Mouse (Mus musculus): ENCODE results near the gene Lrrc7. TPM values are rescaled to one million over a fixed set of nuclear protein-coding genes. Genes with fewer than 3 reads are reported as not detected.
"Not testable (repeated sequence)": the region's sequence is repeated elsewhere in the genome, so short reads cannot be mapped to it uniquely, and the experiment has no call there.

Lrrc7 gene
- polyA plus RNA-seq, 1 experiment = 0.04 TPM

- no peaks in the 10 kb centered on the region for H3K36me3 ChIP-seq (ENCODE audit: control insufficient read depth, insufficient read depth, low read length)
- no peak for DNase-seq (ENCODE audit: low read depth in 1 of 2, low spot score in 2 of 2)
- no peak overlapping the region for H3K27ac ChIP-seq (ENCODE audit: insufficient read depth, low read length)
- no peak overlapping the region for H3K4me3 ChIP-seq (ENCODE audit: extremely low read depth, insufficient read depth, insufficient read length)
- no peaks in the 10 kb centered on the region for H3K4me1 ChIP-seq (ENCODE audit: control insufficient read depth, insufficient read depth, insufficient read length)
- WGBS = 44% methylated on average over 6 of the region's 6 CpGs
- no peaks in the 10 kb centered on the region; the same call in 1 of the 2 replicates for H3K27me3 ChIP-seq (ENCODE audit: control insufficient read depth, insufficient read depth, low read length)
- TF ChIP-seq POLR2A (IDR thresholded peaks at IDR 0.05; ENCODE audit: low read depth, low read length) (no peak), CTCF (IDR thresholded peaks at IDR 0.05; ENCODE audit: extremely low read depth, insufficient read depth, insufficient read length, insufficient replicate concordance) (no peak)
Observed at GRCm38 (mm10) chr3:158137796-158138195, 424.2 kb downstream of the Lrrc7 start.

DNA sequence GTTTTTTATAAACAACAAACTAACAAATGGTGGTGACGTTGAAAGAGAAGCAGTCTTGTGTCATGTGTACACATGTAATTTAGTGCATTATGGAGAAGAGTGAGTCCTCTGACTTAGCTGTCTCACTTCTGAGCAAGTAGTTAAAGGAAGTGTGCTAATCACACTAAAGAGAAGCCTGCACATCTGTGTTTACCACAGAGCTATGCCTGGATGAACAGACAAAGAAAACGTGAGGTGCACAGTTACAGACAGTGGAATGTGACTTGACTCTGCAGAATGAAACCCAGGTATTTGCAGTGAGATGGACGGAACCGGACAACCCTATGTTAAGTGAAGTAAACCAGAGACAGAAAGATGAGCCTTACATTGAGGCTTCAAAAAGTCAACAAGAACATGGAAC, 430.3 kb downstream of the Lrrc7 start:
- TF ChIP-seq POLR2A (IDR thresholded peaks at IDR 0.05; ENCODE audit: low read depth, low read length) = no peak
- TF ChIP-seq CTCF (IDR thresholded peaks at IDR 0.05; ENCODE audit: extremely low read depth, insufficient read depth, insufficient read length, insufficient replicate concordance) = no peak
- 68% methylated on average over 4 of the region's 4 CpGs for WGBS
- H3K4me3 ChIP-seq (ENCODE audit: extremely low read depth, insufficient read depth, insufficient read length) = no peak overlapping the region
- no peak overlapping the region for H3K27ac ChIP-seq (ENCODE audit: insufficient read depth, low read length)
- H3K27me3 ChIP-seq (ENCODE audit: control insufficient read depth, insufficient read depth, low read length) = no peaks in the 10 kb centered on the region; the same call in 1 of the 2 replicates
- DNase-seq (ENCODE audit: low read depth in 1 of 2, low spot score in 2 of 2) = no peak
- H3K4me1 ChIP-seq (ENCODE audit: control insufficient read depth, insufficient read depth, insufficient read length) = no peaks in the 10 kb centered on the region
- H3K36me3 ChIP-seq (ENCODE audit: control insufficient read depth, insufficient read depth, low read length) = no peaks in the 10 kb centered on the region

DNA sequence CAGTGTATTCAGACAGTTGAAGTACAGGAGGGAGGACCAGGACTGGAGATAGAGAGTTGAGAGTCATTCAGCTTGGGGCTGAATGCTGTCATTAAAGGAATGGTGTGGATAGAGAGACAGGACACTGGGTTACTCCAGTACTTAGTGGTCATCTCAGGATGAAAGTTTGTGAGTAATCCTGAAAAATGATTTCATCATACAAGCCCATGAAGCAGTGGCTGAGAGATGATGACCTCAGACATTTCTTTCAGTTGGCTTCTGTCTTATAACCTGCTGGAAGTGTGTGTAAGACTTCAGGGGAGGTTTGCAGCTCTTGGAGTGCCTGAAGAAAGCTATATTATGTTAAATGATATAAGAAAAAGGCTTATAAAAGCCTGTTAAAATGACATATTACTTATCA, 430.8 kb downstream of the Lrrc7 start:
- no peak overlapping the region for H3K27ac ChIP-seq (ENCODE audit: insufficient read depth, low read length)
- no peak for DNase-seq (ENCODE audit: low read depth in 1 of 2, low spot score in 2 of 2)
- no peaks in the 10 kb centered on the region; the same call in 1 of the 2 replicates for H3K27me3 ChIP-seq (ENCODE audit: control insufficient read depth, insufficient read depth, low read length)
- no peaks in the 10 kb centered on the region for H3K36me3 ChIP-seq (ENCODE audit: control insufficient read depth, insufficient read depth, low read length)
- H3K4me1 ChIP-seq (ENCODE audit: control insufficient read depth, insufficient read depth, insufficient read length) = no peaks in the 10 kb centered on the region
- no peak for TF ChIP-seq POLR2A (IDR thresholded peaks at IDR 0.05; ENCODE audit: low read depth, low read length)
- TF ChIP-seq CTCF (IDR thresholded peaks at IDR 0.05; ENCODE audit: extremely low read depth, insufficient read depth, insufficient read length, insufficient replicate concordance) = no peak
- H3K4me3 ChIP-seq (ENCODE audit: extremely low read depth, insufficient read depth, insufficient read length) = no peak overlapping the region

DNA sequence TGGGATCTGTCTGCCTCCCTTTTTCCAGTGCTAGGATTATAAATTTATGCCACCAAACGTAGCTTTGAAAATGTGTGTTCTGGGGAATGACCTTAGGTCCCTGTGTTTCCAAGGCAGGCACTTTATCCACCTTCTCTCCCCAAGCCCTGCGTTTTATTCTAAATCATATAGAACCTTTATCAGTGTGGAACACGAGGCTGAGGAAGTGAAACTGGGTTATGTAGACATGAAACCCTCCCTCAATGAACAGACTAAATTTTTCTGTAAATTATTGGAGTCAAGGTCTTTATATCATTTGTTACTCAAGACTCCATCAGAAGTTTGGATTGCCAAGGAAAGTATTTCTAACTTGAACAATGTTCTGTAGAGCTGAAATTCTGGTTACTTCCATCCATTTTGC, 439.1 kb downstream of the Lrrc7 start:
- no peak for DNase-seq (ENCODE audit: low read depth in 1 of 2, low spot score in 2 of 2)
- H3K27me3 ChIP-seq (ENCODE audit: control insufficient read depth, insufficient read depth, low read length) = no peaks in the 10 kb centered on the region
- TF ChIP-seq CTCF (IDR thresholded peaks at IDR 0.05; ENCODE audit: extremely low read depth, insufficient read depth, insufficient read length, insufficient replicate concordance) (no peak), POLR2A (IDR thresholded peaks at IDR 0.05; ENCODE audit: low read depth, low read length) (no peak)
- no peaks in the 10 kb centered on the region for H3K36me3 ChIP-seq (ENCODE audit: control insufficient read depth, insufficient read depth, low read length)
- H3K4me1 ChIP-seq (ENCODE audit: control insufficient read depth, insufficient read depth, insufficient read length) = no peaks in the 10 kb centered on the region; the same call in 1 of the 2 replicates
- WGBS = 42% methylated on average over 3 of the region's 3 CpGs
- no peak overlapping the region for H3K4me3 ChIP-seq (ENCODE audit: extremely low read depth, insufficient read depth, insufficient read length)
- no peak overlapping the region for H3K27ac ChIP-seq (ENCODE audit: insufficient read depth, low read length)

DNA sequence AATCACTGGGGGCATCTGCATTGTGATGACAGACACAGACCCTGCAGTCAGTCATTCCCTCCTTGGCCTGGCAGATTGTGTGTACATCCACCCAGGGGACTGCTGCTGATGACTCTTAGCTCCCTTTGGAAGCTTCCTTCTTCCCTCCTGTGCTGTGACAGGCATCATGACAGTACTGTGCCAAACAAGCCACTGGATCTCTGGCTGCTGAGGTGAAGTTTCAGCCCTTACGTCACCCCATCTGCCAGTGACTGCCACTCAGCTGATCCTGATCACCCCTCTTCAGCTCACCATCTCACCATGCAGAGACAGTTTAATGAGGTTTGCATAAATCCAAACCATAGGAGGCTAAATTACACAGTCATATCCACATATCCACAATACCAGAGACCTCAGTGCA, 456.8 kb downstream of the Lrrc7 start:
- 94% methylated on average over 1 of the region's 1 CpGs for WGBS
- DNase-seq (ENCODE audit: low read depth in 1 of 2, low spot score in 2 of 2) = no peak
- Histone ChIP-seq H3K27me3 (ENCODE audit: control insufficient read depth, insufficient read depth, low read length) (no peaks in the 10 kb centered on the region), H3K36me3 (ENCODE audit: control insufficient read depth, insufficient read depth, low read length) (no peaks in the 10 kb centered on the region), H3K4me1 (ENCODE audit: control insufficient read depth, insufficient read depth, insufficient read length) (no peaks in the 10 kb centered on the region), H3K4me3 (ENCODE audit: extremely low read depth, insufficient read depth, insufficient read length) (no peak overlapping the region), H3K27ac (ENCODE audit: insufficient read depth, low read length) (no peak overlapping the region)
- TF ChIP-seq POLR2A (IDR thresholded peaks at IDR 0.05; ENCODE audit: low read depth, low read length) = no peak
- no peak for TF ChIP-seq CTCF (IDR thresholded peaks at IDR 0.05; ENCODE audit: extremely low read depth, insufficient read depth, insufficient read length, insufficient replicate concordance)

GRCm38 (mm10) chr3:158103467-158103866, 458.6 kb downstream of the Lrrc7 start:
- TF ChIP-seq CTCF (IDR thresholded peaks at IDR 0.05; ENCODE audit: extremely low read depth, insufficient read depth, insufficient read length, insufficient replicate concordance) = no peak
- TF ChIP-seq POLR2A (IDR thresholded peaks at IDR 0.05; ENCODE audit: low read depth, low read length) = no peak
- 70% methylated on average over 2 of the region's 2 CpGs for WGBS

DNA sequence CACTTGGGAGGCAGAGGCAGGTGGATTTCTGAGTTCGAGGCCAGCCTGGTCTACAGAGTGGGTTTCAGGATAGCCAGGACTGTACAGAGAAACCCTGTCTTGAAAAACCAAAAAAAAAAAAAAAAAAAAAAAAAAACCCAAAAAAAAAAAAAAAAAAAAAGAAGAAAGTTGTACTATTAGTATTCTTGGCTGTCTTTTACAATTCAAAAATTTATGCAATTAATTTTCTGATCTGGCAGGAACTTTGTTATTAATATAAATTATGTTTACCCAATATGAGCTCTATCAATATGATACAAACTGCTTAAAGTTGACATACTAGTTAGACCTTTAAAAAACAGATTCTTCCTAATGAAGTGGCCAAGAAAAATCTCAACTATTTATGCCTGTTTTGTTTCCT, 459.5 kb downstream of the Lrrc7 start:
- not testable (repeated sequence) for H3K4me1 ChIP-seq (ENCODE audit: control insufficient read depth, insufficient read depth, insufficient read length); DNase-seq (ENCODE audit: low read depth in 1 of 2, low spot score in 2 of 2); H3K36me3 ChIP-seq (ENCODE audit: control insufficient read depth, insufficient read depth, low read length); H3K27ac ChIP-seq (ENCODE audit: insufficient read depth, low read length); H3K4me3 ChIP-seq (ENCODE audit: extremely low read depth, insufficient read depth, insufficient read length); H3K27me3 ChIP-seq (ENCODE audit: control insufficient read depth, insufficient read depth, low read length)
- 57% methylated on average over 1 of the region's 1 CpGs for WGBS

More at GRCm38 (mm10) chr3:158103467-158103866, 458.6 kb downstream of the Lrrc7 start:
- no peak for DNase-seq (ENCODE audit: low read depth in 1 of 2, low spot score in 2 of 2)
- H3K4me3 ChIP-seq (ENCODE audit: extremely low read depth, insufficient read depth, insufficient read length) = no peak overlapping the region
- no peak overlapping the region for H3K27ac ChIP-seq (ENCODE audit: insufficient read depth, low read length)
- no peaks in the 10 kb centered on the region for H3K27me3 ChIP-seq (ENCODE audit: control insufficient read depth, insufficient read depth, low read length)
- no peaks in the 10 kb centered on the region for H3K4me1 ChIP-seq (ENCODE audit: control insufficient read depth, insufficient read depth, insufficient read length)
- no peaks in the 10 kb centered on the region for H3K36me3 ChIP-seq (ENCODE audit: control insufficient read depth, insufficient read depth, low read length)

DNA sequence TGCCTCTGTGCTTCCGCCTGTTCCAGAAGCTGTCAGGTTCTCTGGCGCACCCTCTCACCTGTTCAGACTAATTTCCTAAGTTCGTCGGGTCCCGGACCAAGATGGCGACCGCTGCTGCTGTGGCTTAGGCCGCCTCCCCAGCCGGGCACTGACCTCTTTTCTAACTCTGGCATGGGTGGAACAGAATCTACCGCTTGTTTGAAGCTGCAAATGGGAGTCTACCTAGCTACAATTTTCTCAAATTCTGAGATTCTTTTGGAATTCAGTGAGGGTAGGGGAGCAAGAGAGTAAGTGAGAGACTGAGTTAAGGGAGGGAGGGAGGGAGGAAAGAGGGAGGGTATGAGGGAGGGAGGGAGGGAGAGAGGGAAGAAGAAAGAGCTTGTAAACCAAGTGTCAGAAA, 460.0 kb downstream of the Lrrc7 start:
- H3K4me1 ChIP-seq (ENCODE audit: control insufficient read depth, insufficient read depth, insufficient read length); H3K27me3 ChIP-seq (ENCODE audit: control insufficient read depth, insufficient read depth, low read length); H3K27ac ChIP-seq (ENCODE audit: insufficient read depth, low read length); H3K36me3 ChIP-seq (ENCODE audit: control insufficient read depth, insufficient read depth, low read length); H3K4me3 ChIP-seq (ENCODE audit: extremely low read depth, insufficient read depth, insufficient read length); DNase-seq (ENCODE audit: low read depth in 1 of 2, low spot score in 2 of 2): not testable (repeated sequence)
- WGBS = 88% methylated on average over 8 of the region's 10 CpGs

Measured in spleen, adult 2 months (tissue).